Mouse (Mus musculus): ENCODE data around the gene Pdk2. TPM values are rescaled to one million over a fixed set of nuclear protein-coding genes. Genes with fewer than 3 reads are reported as not detected.

Gene Pdk2
- total and polyA plus RNA-seq, 2 experiments from 2014 or later, result 168 to 179 TPM

DNA sequence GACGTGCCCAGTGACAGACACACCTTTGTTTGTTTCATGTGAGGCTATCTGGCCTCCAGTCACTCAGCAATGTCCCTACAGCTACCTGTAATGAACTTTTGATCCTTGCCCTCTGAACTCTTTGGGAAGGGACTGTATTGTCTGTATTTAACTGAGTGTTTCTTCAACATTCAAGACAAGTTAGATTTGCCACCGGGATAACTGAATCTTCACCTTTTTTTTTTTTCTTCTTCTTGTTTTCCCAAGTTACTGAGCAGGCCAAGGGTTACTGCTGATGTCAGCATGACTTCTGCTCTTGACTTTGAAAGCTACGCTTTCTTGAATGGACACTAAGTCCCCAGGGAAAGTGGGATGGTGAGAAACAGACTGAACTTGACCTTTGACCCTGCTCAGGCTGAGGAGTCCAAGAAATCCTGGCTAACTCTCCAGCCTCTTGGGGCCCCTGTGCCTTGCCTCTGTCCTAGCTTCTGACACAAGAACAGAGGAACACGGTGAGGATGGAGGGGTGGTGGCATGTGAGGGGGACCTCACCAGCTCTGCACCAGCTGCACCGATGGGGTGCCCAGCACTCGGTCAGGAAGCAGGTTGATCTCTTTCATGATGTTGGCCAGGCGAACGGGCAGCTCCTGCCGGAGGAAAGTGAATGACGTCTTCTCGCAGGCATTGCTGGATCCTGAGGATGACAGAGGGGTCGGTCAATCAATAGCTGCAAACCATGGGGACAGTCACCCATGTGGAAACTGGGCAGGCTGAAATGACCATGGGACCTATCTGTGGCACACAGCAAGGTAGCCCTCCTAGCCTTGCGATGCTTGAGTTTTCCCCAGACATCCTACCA is 2.1 kb downstream of the Pdk2 start:
- ATAC-seq (ENCODE audit: insufficient read depth, low read depth), result no peak
- Histone ChIP-seq H3K36me3 (replicated peaks; ENCODE audit: control insufficient read depth, insufficient read depth, low read length) (peaks cover 42% of the 10 kb centered on the region), H3K9me3 (replicated peaks; ENCODE audit: control insufficient read depth, low read length) (no peaks in the 10 kb centered on the region), H3K9ac (replicated peaks; ENCODE audit: low read depth, low read length) (no peak overlapping the region), H3K4me1 (ENCODE audit: control insufficient read depth, insufficient read depth) (peaks cover 11% of the 10 kb centered on the region; the same call in 1 of the 2 replicates), H3K27ac (ENCODE audit: low read depth) (no peak overlapping the region), H3K27me3 (ENCODE audit: control insufficient read depth, insufficient read depth, low read length) (no peaks in the 10 kb centered on the region), H3K4me2 (ENCODE audit: low read depth, low read length) (no peak overlapping the region), H3K4me3 (ENCODE audit: low read depth, low read length) (no peak overlapping the region)
- TF ChIP-seq CTCF (IDR thresholded peaks at IDR 0.05; ENCODE audit: low read depth), result no peak
- no peak for TF ChIP-seq EP300 (IDR thresholded peaks at IDR 0.05; ENCODE audit: low read depth)
- 82% methylated on average over 13 of the region's 13 CpGs for WGBS
- DNase-seq (ENCODE audit: low spot score), result no peak

GRCm38 (mm10) chr11:95038156-95038817 is 2.9 kb downstream of the Pdk2 start:
- DNase-seq (ENCODE audit: low spot score) (no peak), ATAC-seq (ENCODE audit: insufficient read depth, low read depth) (no peak)
- Histone ChIP-seq H3K36me3 (replicated peaks; ENCODE audit: control insufficient read depth, insufficient read depth, low read length) (peaks cover 42% of the 10 kb centered on the region), H3K4me3 (ENCODE audit: low read depth, low read length) (no peak overlapping the region), H3K4me2 (ENCODE audit: low read depth, low read length) (no peak overlapping the region), H3K4me1 (ENCODE audit: control insufficient read depth, insufficient read depth) (peaks cover 11% of the 10 kb centered on the region; the same call in 1 of the 2 replicates), H3K9ac (replicated peaks; ENCODE audit: low read depth, low read length) (no peak overlapping the region), H3K27me3 (ENCODE audit: control insufficient read depth, insufficient read depth, low read length) (no peaks in the 10 kb centered on the region), H3K27ac (ENCODE audit: low read depth) (no peak overlapping the region), H3K9me3 (replicated peaks; ENCODE audit: control insufficient read depth, low read length) (no peaks in the 10 kb centered on the region)
- 79% methylated on average over 14 of the region's 14 CpGs for WGBS
- TF ChIP-seq EP300 (IDR thresholded peaks at IDR 0.05; ENCODE audit: low read depth), result no peak

- no peak for DNase-seq (ENCODE audit: low spot score)
- Histone ChIP-seq H3K4me1 (ENCODE audit: control insufficient read depth, insufficient read depth) (peaks cover 11% of the 10 kb centered on the region; the same call in 1 of the 2 replicates), H3K27me3 (ENCODE audit: control insufficient read depth, insufficient read depth, low read length) (no peaks in the 10 kb centered on the region), H3K36me3 (replicated peaks; ENCODE audit: control insufficient read depth, insufficient read depth, low read length) (peaks cover 45% of the 10 kb centered on the region), H3K27ac (ENCODE audit: low read depth) (no peak overlapping the region), H3K9ac (replicated peaks; ENCODE audit: low read depth, low read length) (no peak overlapping the region), H3K4me2 (ENCODE audit: low read depth, low read length) (no peak overlapping the region), H3K9me3 (replicated peaks; ENCODE audit: control insufficient read depth, low read length) (no peaks in the 10 kb centered on the region), H3K4me3 (ENCODE audit: low read depth, low read length) (no peak overlapping the region)
- no peak for ATAC-seq (ENCODE audit: insufficient read depth, low read depth)
- TF ChIP-seq EP300 (IDR thresholded peaks at IDR 0.05; ENCODE audit: low read depth) (no peak), CTCF (IDR thresholded peaks at IDR 0.05; ENCODE audit: low read depth) (no peak)
- 70% methylated on average over 6 of the region's 6 CpGs for WGBS
Measured at GRCm38 (mm10) chr11:95037306-95037705, 3.8 kb downstream of the Pdk2 start.

DNA sequence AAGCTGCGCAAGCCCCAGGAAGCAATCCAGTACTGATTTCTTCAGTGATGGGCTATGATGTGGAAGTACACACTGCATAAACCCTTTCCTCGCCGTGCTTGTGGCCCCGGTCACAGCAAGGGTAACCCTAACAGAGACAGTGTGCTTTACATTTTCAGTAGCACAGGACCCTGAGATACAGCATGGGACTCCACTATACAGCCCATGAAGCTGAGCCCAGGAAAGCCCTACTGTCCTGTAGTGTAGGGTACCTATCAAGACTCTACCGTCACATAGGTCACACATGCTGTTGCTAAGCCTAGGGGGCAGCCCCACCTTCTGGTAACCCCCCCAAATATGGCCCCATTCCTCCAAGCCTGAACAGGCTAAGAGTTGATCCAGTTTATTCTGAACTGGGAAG is 4.6 kb downstream of the Pdk2 start:
- peaks cover 11% of the 10 kb centered on the region; the same call in 1 of the 2 replicates for H3K4me1 ChIP-seq (ENCODE audit: control insufficient read depth, insufficient read depth)
- WGBS, result 93% methylated on average over 5 of the region's 5 CpGs
- ATAC-seq (ENCODE audit: insufficient read depth, low read depth) (no peak), DNase-seq (ENCODE audit: low spot score) (no peak)
- no peak overlapping the region for H3K9ac ChIP-seq (replicated peaks; ENCODE audit: low read depth, low read length)
- H3K36me3 ChIP-seq (replicated peaks; ENCODE audit: control insufficient read depth, insufficient read depth, low read length), result peaks cover 53% of the 10 kb centered on the region
- no peaks in the 10 kb centered on the region for H3K9me3 ChIP-seq (replicated peaks; ENCODE audit: control insufficient read depth, low read length)
- H3K4me3 ChIP-seq (ENCODE audit: low read depth, low read length), result no peak overlapping the region
- H3K27ac ChIP-seq (ENCODE audit: low read depth), result no peak overlapping the region
- H3K27me3 ChIP-seq (ENCODE audit: control insufficient read depth, insufficient read depth, low read length), result no peaks in the 10 kb centered on the region
- H3K4me2 ChIP-seq (ENCODE audit: low read depth, low read length), result no peak overlapping the region
- no peak for TF ChIP-seq CTCF (IDR thresholded peaks at IDR 0.05; ENCODE audit: low read depth)
- no peak for TF ChIP-seq EP300 (IDR thresholded peaks at IDR 0.05; ENCODE audit: low read depth)

- no peaks in the 10 kb centered on the region for H3K27me3 ChIP-seq (ENCODE audit: control insufficient read depth, insufficient read depth, low read length)
Measured at GRCm38 (mm10) chr11:95034902-95035301, 6.3 kb downstream of the Pdk2 start.

More at GRCm38 (mm10) chr11:95034902-95035301, 6.3 kb downstream of the Pdk2 start:
- Histone ChIP-seq H3K4me3 (ENCODE audit: low read depth, low read length) (no peak overlapping the region), H3K4me2 (ENCODE audit: low read depth, low read length) (no peak overlapping the region), H3K9ac (replicated peaks; ENCODE audit: low read depth, low read length) (no peak overlapping the region), H3K27ac (ENCODE audit: low read depth) (no peak overlapping the region), H3K9me3 (replicated peaks; ENCODE audit: control insufficient read depth, low read length) (no peaks in the 10 kb centered on the region), H3K4me1 (ENCODE audit: control insufficient read depth, insufficient read depth) (0 out of 2 replicates have a peak, but pooled peaks cover 3% of the 10 kb centered on the region), H3K36me3 (replicated peaks; ENCODE audit: control insufficient read depth, insufficient read depth, low read length) (peaks cover 61% of the 10 kb centered on the region)
- WGBS, result 64% methylated on average over 10 of the region's 10 CpGs
- no peak for ATAC-seq (ENCODE audit: insufficient read depth, low read depth)
- DNase-seq (ENCODE audit: low spot score), result no peak
- TF ChIP-seq EP300 (IDR thresholded peaks at IDR 0.05; ENCODE audit: low read depth) (no peak), CTCF (IDR thresholded peaks at IDR 0.05; ENCODE audit: low read depth) (no peak)

Data from heart, postnatal 0 days (tissue).